ENCODE assay signal across 20 mouse cellular contexts in genomic region chr1:75455433-75455832, GRCm38 (mm10). TPM values are rescaled to one million over a fixed set of nuclear protein-coding genes. Genes with fewer than 3 reads are reported as not detected.
DNase-seq lines count a peak whose midpoint lies in the region; ATAC-seq and TF ChIP-seq lines count a peak whose summit lies in the region.
"Had no signal": no experiment of that assay in that cellular context is flagged by ENCODE, and none has a peak within 500 bp of the region (broad histone marks: within the 10 kb centered on the region; RNA-seq: fewer than 3 reads in every experiment).

No protein-coding gene starts in this region.

- no peak for TF ChIP-seq CTCF in C2C12 (IDR thresholded peaks at IDR 0.05; ENCODE audit: control insufficient read depth, insufficient read depth, insufficient read length)
- TF ChIP-seq CTCF in midbrain, postnatal 0 days (IDR thresholded peaks at IDR 0.05): no peak

- H3K4me1 ChIP-seq in midbrain, embryonic 10.5 days: peaks cover 88% of the 10 kb centered on the region
- H3K4me1 ChIP-seq in midbrain, postnatal 0 days (ENCODE audit: insufficient read depth, low read length): peaks cover 19% of the 10 kb centered on the region

- no peaks in the 10 kb centered on the region for H3K79me3 ChIP-seq in C2C12 (ENCODE audit: low read depth)

- H3K9ac ChIP-seq in midbrain, postnatal 0 days (replicated peaks; ENCODE audit: low read length, poor library complexity, severe bottlenecking): no peak overlapping the region
- H3K9ac ChIP-seq: liver, postnatal 0 days had no signal

- peak; percentile 31 for DNase-seq in MN1 (ENCODE audit: low spot score)
- DNase-seq in midbrain, embryonic 10.5 days (ENCODE audit: low spot score): no peak
- DNase-seq in midbrain, postnatal 0 days (ENCODE audit: low spot score): no peak
- no peak for DNase-seq in adrenal gland, adult 18-20 months (ENCODE audit: low spot score in 2 of 2)
- DNase-seq in cerebellum, postnatal 4 days (ENCODE audit: low spot score in 2 of 2): no peak
- no peak for DNase-seq in retina, postnatal 1 day
- DNase-seq: cerebellum, adult 8-10 months; gastrocnemius, postnatal 36 days; kidney, adult 11 months; kidney, postnatal 10 days; liver; liver, postnatal 0 days; lung, postnatal 10 days; right cerebral cortex, adult 18-20 months had no signal

- no peak for ATAC-seq in midbrain, postnatal 0 days (ENCODE audit: low FRiP score)
- ATAC-seq: CD4-positive, CD25-positive, alpha-beta regulatory T cell, adult 4 months; liver, postnatal 0 days had no signal

- peak overlapping the region; percentile 26 for H3K4me2 ChIP-seq in midbrain, postnatal 0 days (ENCODE audit: low read depth, low read length, poor library complexity, severe bottlenecking)

- 0 out of 2 replicates have a peak overlapping the region, but pooled peaks have one; percentile 19 for H3K27ac ChIP-seq in midbrain, embryonic 10.5 days (replicated peaks)
- H3K27ac ChIP-seq in midbrain, postnatal 0 days (ENCODE audit: low read depth, low read length): no peak overlapping the region

- H3K4me3 ChIP-seq in C2C12 (ENCODE audit: insufficient read depth, poor library complexity, severe bottlenecking): no peak overlapping the region
- H3K4me3 ChIP-seq in midbrain, embryonic 10.5 days: no peak overlapping the region
- H3K4me3 ChIP-seq in midbrain, postnatal 0 days (ENCODE audit: low read depth, low read length): no peak overlapping the region

- H3ac ChIP-seq in C2C12 (ENCODE audit: control insufficient read depth, insufficient read length, low read depth): no peak overlapping the region

- 78% methylated on average over 3 of the region's 3 CpGs for WGBS in midbrain, embryonic 10.5 days
- 66% methylated on average over 3 of the region's 3 CpGs for WGBS in midbrain, postnatal 0 days

- no peaks in the 10 kb centered on the region for H3K9me3 ChIP-seq in midbrain, embryonic 10.5 days (replicated peaks)
- H3K9me3 ChIP-seq in midbrain, postnatal 0 days (ENCODE audit: low read length): no peaks in the 10 kb centered on the region

- H3K27me3 ChIP-seq in C2C12 (ENCODE audit: control insufficient read depth, insufficient read depth, insufficient read length): peaks cover 5% of the 10 kb centered on the region
- H3K27me3 ChIP-seq in midbrain, embryonic 10.5 days (ENCODE audit: low read depth, poor library complexity, severe bottlenecking): peaks cover 99% of the 10 kb centered on the region
- H3K27me3 ChIP-seq in midbrain, postnatal 0 days (ENCODE audit: insufficient read depth, low read length): peaks cover 3% of the 10 kb centered on the region; the same call in 1 of the 2 replicates

- no peaks in the 10 kb centered on the region for H3K36me3 ChIP-seq in C2C12 (ENCODE audit: control insufficient read depth, insufficient read depth)
- H3K36me3 ChIP-seq in midbrain, embryonic 10.5 days: no peaks in the 10 kb centered on the region
- no peaks in the 10 kb centered on the region for H3K36me3 ChIP-seq in midbrain, postnatal 0 days (ENCODE audit: insufficient read depth, low read length)

- no peaks in the 10 kb centered on the region for H3K79me2 ChIP-seq in C2C12 (ENCODE audit: control insufficient read depth, insufficient read depth)

TF ChIP-seq in C2C12, 6 proteins besides CTCF, POLR2A, EP300 and RAD21:
- TF ChIP-seq MAX (IDR thresholded peaks at IDR 0.05) (peak; percentile 55), USF1 (IDR thresholded peaks at IDR 0.05; ENCODE audit: low read depth) (no peak)
TF ChIP-seq in C2C12: peak in this region for 1.

RNA-seq across cellular contexts. Expression of gene Asic4, which starts 5.2 kb away (rescaled TPM):
- polyA plus RNA-seq in C2C12 (2012; fragmentation: generic; extraction: Trizol): 0.05 TPM
- 6.1 and 17.7 TPM in 2 replicates for polyA plus RNA-seq in midbrain, embryonic 10.5 days (2016; fragmentation: Nextera tagmentation; extraction: Ambion mirVana)
- 180 and 188 TPM in 2 replicates for total RNA-seq in midbrain, postnatal 0 days (2014; rRNA removed)
- 54.8 and 60.0 TPM in 2 replicates for polyA plus RNA-seq in midbrain, postnatal 0 days (2015; fragmentation: Nextera tagmentation; extraction: Ambion mirVana)
- total RNA-seq in adrenal gland, adult 18-20 months (2021): 1 to 10 TPM; 5.1 to 8.1 TPM
- total RNA-seq: common myeloid progenitor, adult 5-6 weeks; ES-E14; gastrocnemius, postnatal 36 days; heart, adult 8-10 months; megakaryocyte, adult 5-6 weeks had no signal
- polyA plus RNA-seq: CD4-positive, CD25-positive, alpha-beta regulatory T cell, adult 4 months; liver, postnatal 0 days had no signal

RNA-seq across cellular contexts. Expression of gene Gmppa, which starts 19.7 kb away (rescaled TPM):
- polyA plus RNA-seq in C2C12 (2012; fragmentation: generic; extraction: Trizol): 78.8 TPM
- polyA plus RNA-seq in midbrain, embryonic 10.5 days (2016; fragmentation: Nextera tagmentation; extraction: Ambion mirVana): 70.2 and 73.1 TPM in 2 replicates
- total RNA-seq in midbrain, postnatal 0 days (2014; rRNA removed): 77.1 and 94.9 TPM in 2 replicates
- polyA plus RNA-seq in midbrain, postnatal 0 days (2015; fragmentation: Nextera tagmentation; extraction: Ambion mirVana): 67.4 and 76.1 TPM in 2 replicates
- total RNA-seq in adrenal gland, adult 18-20 months (2021): 10 to 100 TPM; 53.2 to 56.1 TPM

RNA-seq across cellular contexts. Expression of gene Chpf, which starts 23.7 kb away (rescaled TPM):
- 49.3 TPM for polyA plus RNA-seq in C2C12 (2012; fragmentation: generic; extraction: Trizol)
- polyA plus RNA-seq in midbrain, embryonic 10.5 days (2016; fragmentation: Nextera tagmentation; extraction: Ambion mirVana): 24.4 and 25.2 TPM in 2 replicates
- total RNA-seq in midbrain, postnatal 0 days (2014; rRNA removed): 125 and 132 TPM in 2 replicates
- 60.0 and 60.8 TPM in 2 replicates for polyA plus RNA-seq in midbrain, postnatal 0 days (2015; fragmentation: Nextera tagmentation; extraction: Ambion mirVana)
- 10 to 100 TPM; 58.9 to 59.1 TPM for total RNA-seq in adrenal gland, adult 18-20 months (2021)

RNA-seq across cellular contexts. Expression of gene Tmem198, which starts 23.9 kb away (rescaled TPM):
- polyA plus RNA-seq in C2C12 (2012; fragmentation: generic; extraction: Trizol): 0.70 TPM
- 9.9 and 17.4 TPM in 2 replicates for polyA plus RNA-seq in midbrain, embryonic 10.5 days (2016; fragmentation: Nextera tagmentation; extraction: Ambion mirVana)
- 52.4 and 57.8 TPM in 2 replicates for total RNA-seq in midbrain, postnatal 0 days (2014; rRNA removed)
- polyA plus RNA-seq in midbrain, postnatal 0 days (2015; fragmentation: Nextera tagmentation; extraction: Ambion mirVana): 49.4 and 50.4 TPM in 2 replicates
- 1 to 10 TPM; 3.5 to 6.2 TPM for total RNA-seq in adrenal gland, adult 18-20 months (2021)
- polyA plus RNA-seq: CD4-positive, CD25-positive, alpha-beta regulatory T cell, adult 4 months; liver, postnatal 0 days had no signal

RNA-seq across cellular contexts. Expression of gene Obsl1, which starts 50.8 kb away (rescaled TPM):
- polyA plus RNA-seq in C2C12 (2012; fragmentation: generic; extraction: Trizol): 31.6 TPM
- polyA plus RNA-seq in midbrain, embryonic 10.5 days (2016; fragmentation: Nextera tagmentation; extraction: Ambion mirVana): 35.2 and 35.7 TPM in 2 replicates
- total RNA-seq in midbrain, postnatal 0 days (2014; rRNA removed): 40.7 and 45.9 TPM in 2 replicates
- polyA plus RNA-seq in midbrain, postnatal 0 days (2015; fragmentation: Nextera tagmentation; extraction: Ambion mirVana): 24.2 TPM in 2 replicates
- total RNA-seq in adrenal gland, adult 18-20 months (2021): 10 to 100 TPM; 48.9 to 54.4 TPM
- total RNA-seq: megakaryocyte, adult 5-6 weeks had no signal
- polyA plus RNA-seq: CD4-positive, CD25-positive, alpha-beta regulatory T cell, adult 4 months had no signal
